Mouse (Mus musculus): ENCODE results near the gene Mrps30.
"Not testable (repeated sequence)": the region's sequence is repeated elsewhere in the genome, so short reads cannot be mapped to it uniquely, and the experiment has no call there.

Gene Mrps30

GRCm38 (mm10) chr13:118386511-118387447 is at the start of gene Mrps30, which contains the start of gene B430218F22Rik:
Gene Mrps30, minus strand, starts transcription at chr13:118387252.
Gene B430218F22Rik, plus strand, starts transcription at chr13:118386630.
- DNase-seq: peak; percentile 94 to 95

DNA sequence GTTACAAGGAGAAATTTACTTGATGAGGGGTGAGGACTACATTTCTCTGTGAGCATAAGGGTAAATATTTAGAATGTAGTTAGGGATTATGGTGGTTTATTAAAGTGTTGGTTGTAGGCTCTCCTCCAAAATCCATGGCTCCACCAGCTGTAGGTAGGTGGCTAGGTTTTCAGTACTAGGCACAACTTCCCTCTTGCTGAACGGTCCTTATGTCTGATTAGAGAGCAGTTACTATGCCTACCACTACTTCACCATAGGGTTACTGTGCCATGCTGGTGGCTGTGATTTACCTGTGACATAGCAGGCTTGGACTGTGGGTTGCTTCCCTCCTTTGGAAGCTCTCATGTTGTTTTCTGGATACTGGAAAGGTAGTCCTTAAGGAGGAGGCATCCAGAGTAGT is 33.8 kb upstream of the Mrps30 start:
- no peak for DNase-seq

DNA sequence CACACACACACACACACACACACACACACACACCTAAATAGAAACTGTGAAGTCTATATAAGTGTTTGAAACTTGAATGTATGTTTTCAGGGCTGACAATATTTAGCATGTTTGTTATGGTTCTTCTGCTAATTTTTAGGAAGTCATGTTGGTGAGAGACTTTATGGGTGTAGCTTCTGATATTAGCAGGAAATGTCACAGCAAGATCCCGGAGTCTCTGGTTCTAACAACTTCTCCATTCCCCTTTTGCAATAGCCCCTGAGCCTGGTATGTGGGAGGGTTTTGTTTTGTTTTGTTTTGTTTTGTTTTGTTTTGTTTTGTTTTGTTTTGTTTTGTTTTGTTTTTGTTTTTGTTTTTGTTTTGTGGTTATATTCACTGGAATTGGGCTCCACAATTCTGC is 33.4 kb upstream of the Mrps30 start:
- no peak for DNase-seq

GRCm38 (mm10) chr13:118418163-118418562 is 31.1 kb upstream of the Mrps30 start:
- DNase-seq: no peak

DNA sequence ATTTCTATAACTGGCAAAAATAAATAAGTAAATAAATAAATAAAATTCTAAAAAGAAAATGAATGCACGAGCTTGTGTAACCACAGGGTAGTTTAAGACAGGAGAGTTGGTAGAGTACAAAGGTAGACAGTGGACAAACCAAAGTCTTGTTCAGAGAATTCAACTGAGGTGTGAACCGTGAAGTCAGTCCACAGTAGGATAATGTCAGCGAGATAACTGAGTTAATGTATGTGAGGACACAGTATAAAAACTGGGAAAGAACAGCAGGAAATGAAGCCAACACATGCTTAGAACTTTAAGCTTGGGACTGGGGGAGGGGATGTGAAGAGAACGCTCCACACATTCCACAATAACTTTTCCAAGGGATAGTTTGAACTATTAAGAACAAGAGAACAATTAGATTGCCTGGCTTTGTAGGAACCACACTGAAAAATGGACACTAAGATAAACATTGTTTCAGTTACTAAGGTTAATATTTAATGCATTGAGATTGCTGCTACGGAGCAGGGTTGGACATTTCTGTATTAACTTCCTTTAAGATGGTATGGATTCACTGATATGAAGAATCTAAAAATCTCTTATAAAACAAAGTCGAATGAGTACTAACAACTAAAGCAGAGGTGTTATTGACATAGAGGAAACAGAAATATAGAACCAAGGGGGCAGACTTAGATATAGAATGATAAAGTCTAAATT is 24.4 kb upstream of the Mrps30 start:
- no peak for DNase-seq

DNA sequence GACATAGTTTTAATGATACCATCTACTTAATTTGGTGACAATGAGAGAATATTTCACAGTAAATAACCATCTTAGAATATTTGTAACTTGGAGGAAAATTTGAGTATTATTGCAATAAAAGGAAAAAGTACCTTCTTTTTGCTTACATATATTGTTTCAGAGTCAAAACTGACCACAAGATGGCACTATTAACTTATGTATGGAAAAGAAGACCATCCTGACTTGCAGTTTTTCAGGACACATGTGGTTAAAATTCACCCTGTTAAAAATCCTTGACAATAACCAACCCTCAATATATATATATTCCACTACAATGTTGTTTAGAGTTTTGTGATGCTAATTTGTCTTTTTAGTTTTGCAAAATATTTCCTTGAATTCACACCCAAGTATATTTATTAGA is 16.5 kb upstream of the Mrps30 start:
- DNase-seq: no peak

GRCm38 (mm10) chr13:118400340-118400739 is 13.3 kb upstream of the Mrps30 start:
- no peak for DNase-seq

GRCm38 (mm10) chr13:118395803-118396202 is 8.8 kb upstream of the Mrps30 start:
- no peak for DNase-seq

GRCm38 (mm10) chr13:118387448-118387801 is 373 bp upstream of the Mrps30 start:
- not testable (repeated sequence) for DNase-seq

DNA sequence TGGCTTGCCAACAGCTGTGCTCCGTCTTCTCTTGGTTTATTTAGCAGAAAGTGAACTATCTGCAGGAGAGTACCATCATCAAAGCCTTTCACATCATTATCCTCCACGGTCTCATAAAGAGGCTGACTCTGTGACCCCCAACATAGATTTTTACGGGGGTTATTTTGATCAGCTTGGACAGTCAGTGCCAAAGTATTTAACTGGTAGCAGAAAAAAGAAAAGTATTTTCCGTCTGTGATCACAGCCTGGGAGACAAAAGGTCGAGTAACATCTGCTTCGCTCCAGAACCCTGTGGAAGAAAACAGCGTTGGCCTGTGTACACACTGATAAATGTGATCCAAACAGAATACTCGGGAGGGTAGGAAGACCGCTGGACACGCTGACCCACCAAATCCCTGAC is 6.7 kb downstream of the Mrps30 start:
- peak; percentile 5 to 15 for DNase-seq

DNA sequence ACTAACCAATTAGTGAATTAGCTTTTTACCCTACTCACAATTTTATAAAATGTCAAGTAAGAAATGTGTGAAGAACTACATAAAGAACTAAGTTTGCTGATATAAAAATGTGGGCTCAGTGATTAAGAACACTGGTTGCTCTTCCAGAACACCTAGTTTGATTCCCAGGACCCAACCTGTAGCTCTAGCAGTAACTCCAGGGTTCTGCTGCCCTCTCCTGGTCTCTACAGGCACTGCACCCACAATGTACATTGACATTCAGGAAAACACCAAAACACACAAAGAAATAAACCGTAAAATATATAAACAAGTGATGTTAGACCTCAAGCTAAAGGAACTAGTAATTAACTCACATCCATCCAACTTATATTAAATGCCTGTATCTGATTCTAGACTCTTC is 7.9 kb downstream of the Mrps30 start:
- DNase-seq: peak; percentile 7 to 26

GRCm38 (mm10) chr13:118372871-118373270 is 14.2 kb downstream of the Mrps30 start:
- no peak for DNase-seq

- no peak for DNase-seq
These were observed 21.3 kb downstream of the Mrps30 start for GRCm38 (mm10) chr13:118365774-118366173.

- DNase-seq: no peak
These were observed 23.7 kb downstream of the Mrps30 start for GRCm38 (mm10) chr13:118363342-118363741.

GRCm38 (mm10) chr13:118350870-118351269 is 36.2 kb downstream of the Mrps30 start:
- DNase-seq: no peak

DNA sequence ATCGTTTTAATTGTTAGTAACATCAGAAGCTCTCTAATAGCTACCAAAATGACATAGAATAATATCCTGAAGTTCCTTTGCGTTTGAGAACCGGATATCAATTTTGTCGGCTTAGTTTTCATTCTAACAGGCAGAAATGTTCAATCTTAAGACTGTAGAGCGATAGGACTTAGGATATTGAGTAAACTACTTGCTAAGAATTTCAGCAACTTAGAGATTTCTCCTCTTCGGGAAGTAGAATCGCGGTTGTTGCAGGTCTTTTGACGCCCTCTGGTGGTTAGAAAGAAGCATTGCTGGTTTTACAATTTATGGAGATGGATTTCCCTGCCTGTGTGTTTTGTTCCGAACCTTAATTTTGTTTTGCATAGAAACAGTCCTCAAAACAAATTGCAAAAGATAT is 36.8 kb downstream of the Mrps30 start:
- DNase-seq: no peak

Data from lung, adult 18-20 months (tissue).